Mouse (Mus musculus): ENCODE measurements at regions not wholly inside any gene's neighbourhood (a gene's known extent, or its start where the extent isn't known, plus 50 kb on each side); places are given as distances from the start of the nearest gene placed in this dataset.

GRCm38 (mm10) chr15:97125836-97126822 lies 70.4 kb upstream of the Slc38a4 start:
- no peak for DNase-seq

- DNase-seq = no peak
Observed at GRCm38 (mm10) chr15:97122263-97122662, 66.5 kb upstream of the Slc38a4 start.

- no peak for DNase-seq
Observed at GRCm38 (mm10) chr15:97112452-97113200, 56.9 kb upstream of the Slc38a4 start.

- DNase-seq = no peak
Observed at GRCm38 (mm10) chr15:97111320-97112192, 55.8 kb upstream of the Slc38a4 start.

- no peak for DNase-seq
Observed at GRCm38 (mm10) chr15:97107779-97108178, 52.0 kb upstream of the Slc38a4 start.

GRCm38 (mm10) chr15:97106556-97106955 lies 50.8 kb upstream of the Slc38a4 start:
- no peak for DNase-seq
